Mouse (Mus musculus) embryonic facial prominence, embryonic 14.5 days (tissue): Measurements from ENCODE around the gene Frs3. TPM values are rescaled to one million over a fixed set of nuclear protein-coding genes. Genes with fewer than 3 reads are reported as not detected.

ENCODE experiments used
- ATAC-seq: fragments of 200-750 bp; cut with Nextera tagmentation; 2 replicates; pipeline ENCODE4 v1.8.0; 2017; ENCODE audit warnings: low read depth, moderate number of reproducible peaks, moderate TSS enrichment
- DNase-seq: peaks from one replicate; pipeline ENCODE4 v3.0.0-alpha.2; 2015; ENCODE audit warnings: low spot score
- H3K27ac ChIP-seq: fragments of 300-500 bp; sonication (generic); replicated peaks from 2 replicates; pipeline ENCODE4 v1.5.1; 2014; ENCODE audit warnings: low read depth, mild to moderate bottlenecking, low read length, moderate library complexity
- H3K27me3 ChIP-seq: fragments of 300-500 bp; sonication (generic); replicated peaks from 2 replicates; pipeline ENCODE4 v1.6.1; 2014; ENCODE audit warnings: low read length; ENCODE audit not compliant: control insufficient read depth, insufficient read depth
- H3K36me3 ChIP-seq: fragments of 300-500 bp; sonication (generic); 2 replicates; pipeline ENCODE4 v1.6.1; 2014; ENCODE audit warnings: low read length, mixed read lengths; ENCODE audit not compliant: control insufficient read depth, insufficient read depth
- H3K4me1 ChIP-seq: fragments of 300-500 bp; sonication (generic); 2 replicates; pipeline ENCODE4 v1.6.1; 2014; ENCODE audit warnings: antibody characterized with exemption, low read length; ENCODE audit not compliant: control insufficient read depth, insufficient read depth
- H3K4me2 ChIP-seq: fragments of 300-500 bp; sonication (generic); 2 replicates; pipeline ENCODE4 v1.6.1; 2014; ENCODE audit warnings: low read depth, mild to moderate bottlenecking, low read length, moderate library complexity, mixed read lengths
- H3K4me3 ChIP-seq: fragments of 300-500 bp; sonication (generic); 2 replicates; pipeline ENCODE4 v1.5.1; 2014; ENCODE audit warnings: low read depth, mild to moderate bottlenecking, low read length
- H3K9ac ChIP-seq: fragments of 300-500 bp; sonication (generic); 2 replicates; pipeline ENCODE4 v1.6.1; 2014; ENCODE audit warnings: low read depth, mild to moderate bottlenecking, low read length, moderate library complexity, mixed read lengths
- H3K9me3 ChIP-seq: fragments of 300-500 bp; sonication (generic); 2 replicates; pipeline ENCODE4 v1.6.1; 2016; ENCODE audit warnings: low read length; ENCODE audit not compliant: control insufficient read depth
- WGBS: fragments of 180-500 bp; shearing (Covaris S2); extraction: QIAGEN DNeasy Blood & Tissue Kit; methylation state at CpG from one replicate; pipeline ENCODE4 v1.1.7; 2014; 5-methylcytosine and 5-hydroxymethylcytosine counted together
- polyA plus RNA-seq: library from polyadenylated mRNA; unstranded; fragments of >200 nt; fragmentation: Nextera tagmentation; extraction: Ambion mirVana; gene quantifications from 2 replicates; pipeline ENCODE4 v1.2.1, GENCODE M21; 2014

The Frs3 gene
- polyA plus RNA-seq, 1 experiment from 2014 or later: 4.0 TPM

GRCm38 (mm10) chr17:47678702-47679101, 10.1 kb upstream of the Frs3 start:
- no peak for ATAC-seq
- Histone ChIP-seq H3K27me3 (no peaks in the 10 kb centered on the region), H3K4me1 (no peaks in the 10 kb centered on the region), H3K4me2 (no peak overlapping the region), H3K36me3 (peaks cover 71% of the 10 kb centered on the region), H3K9me3 (no peaks in the 10 kb centered on the region), H3K9ac (no peak overlapping the region), H3K4me3 (no peak overlapping the region), H3K27ac (no peak overlapping the region)
- DNase-seq: no peak
- WGBS: 82% methylated on average over 5 of the region's 5 CpGs

- no peak overlapping the region for H3K4me3 ChIP-seq
- H3K27ac ChIP-seq: no peak overlapping the region
- H3K9ac ChIP-seq: no peak overlapping the region
- DNase-seq: no peak
- H3K4me2 ChIP-seq: no peak overlapping the region
- H3K36me3 ChIP-seq: peaks cover 79% of the 10 kb centered on the region
- H3K4me1 ChIP-seq: 0 out of 2 replicates have a peak, but pooled peaks cover 5% of the 10 kb centered on the region
- no peaks in the 10 kb centered on the region for H3K27me3 ChIP-seq
- ATAC-seq: no peak
- H3K9me3 ChIP-seq: no peaks in the 10 kb centered on the region
- 82% methylated on average over 4 of the region's 4 CpGs for WGBS
Measured at GRCm38 (mm10) chr17:47682836-47683235, 6.0 kb upstream of the Frs3 start.

GRCm38 (mm10) chr17:47687409-47688343, 1.2 kb upstream of the Frs3 start:
- Histone ChIP-seq H3K9me3 (no peaks in the 10 kb centered on the region), H3K36me3 (peaks cover 35% of the 10 kb centered on the region), H3K9ac (peak overlapping the region; percentile 92), H3K27ac (peak overlapping the region; percentile 87), H3K27me3 (no peaks in the 10 kb centered on the region), H3K4me1 (0 out of 2 replicates have a peak, but pooled peaks cover 5% of the 10 kb centered on the region), H3K4me2 (peak overlapping the region; percentile 98), H3K4me3 (peak overlapping the region; percentile 89)
- ATAC-seq: peak; percentile 88
- WGBS: under 1% methylated on average over 70 of the region's 70 CpGs
- DNase-seq: peak; percentile 99

- Histone ChIP-seq H3K27me3 (no peaks in the 10 kb centered on the region), H3K9me3 (no peaks in the 10 kb centered on the region), H3K27ac (peak within 1 kb of the TSS; percentile 87), H3K4me3 (peak within 1 kb of the TSS; percentile 89), H3K4me1 (0 out of 2 replicates have a peak, but pooled peaks cover 5% of the 10 kb centered on the region), H3K4me2 (peak within 1 kb of the TSS; percentile 98), H3K36me3 (peaks cover 29% of the 10 kb centered on the region), H3K9ac (peak within 1 kb of the TSS; percentile 92)
- ATAC-seq: no peak
- no peak for DNase-seq
- WGBS: 0% methylated on average over 6 of the region's 9 CpGs
Measured at GRCm38 (mm10) chr17:47688344-47688607, 554 bp upstream of the Frs3 start, which contains the start of gene Tomm6. Gene Tomm6, minus strand, starts transcription at chr17:47688386.

GRCm38 (mm10) chr17:47689894-47690293, 1.1 kb downstream of the Frs3 start:
- Histone ChIP-seq H3K36me3 (peaks cover 13% of the 10 kb centered on the region), H3K4me3 (no peak overlapping the region), H3K4me2 (peak overlapping the region; percentile 98), H3K4me1 (peaks cover 5% of the 10 kb centered on the region; the same call in 1 of the 2 replicates), H3K9ac (no peak overlapping the region), H3K9me3 (no peaks in the 10 kb centered on the region), H3K27ac (no peak overlapping the region), H3K27me3 (no peaks in the 10 kb centered on the region)
- ATAC-seq: no peak
- no peak for DNase-seq
- 81% methylated on average over 5 of the region's 8 CpGs for WGBS

DNA sequence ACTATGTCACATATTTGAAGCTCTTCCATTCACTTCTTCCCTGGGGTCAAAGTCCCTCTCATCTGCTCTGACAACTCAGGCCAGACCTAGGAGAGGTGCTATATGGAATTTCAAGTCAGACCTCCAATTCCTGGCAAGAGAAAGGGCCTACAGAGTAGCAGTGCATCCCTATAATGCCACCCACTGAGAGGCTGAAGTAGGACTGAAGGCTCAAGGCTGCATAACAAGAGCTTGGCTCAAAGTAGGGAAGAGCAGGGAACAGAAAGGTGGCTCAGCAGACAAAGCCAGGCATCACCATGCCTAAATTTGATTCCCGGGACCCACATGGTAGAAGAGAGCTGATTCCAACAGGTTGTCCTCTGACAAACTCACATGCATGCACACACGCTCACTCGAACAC, 2.8 kb downstream of the Frs3 start:
- Histone ChIP-seq H3K36me3 (no peaks in the 10 kb centered on the region), H3K4me2 (no peak overlapping the region), H3K27me3 (no peaks in the 10 kb centered on the region), H3K4me1 (peaks cover 5% of the 10 kb centered on the region; the same call in 1 of the 2 replicates), H3K4me3 (no peak overlapping the region), H3K27ac (no peak overlapping the region), H3K9ac (no peak overlapping the region), H3K9me3 (no peaks in the 10 kb centered on the region)
- no peak for DNase-seq
- WGBS: 97% methylated on average over 3 of the region's 3 CpGs
- ATAC-seq: no peak

DNA sequence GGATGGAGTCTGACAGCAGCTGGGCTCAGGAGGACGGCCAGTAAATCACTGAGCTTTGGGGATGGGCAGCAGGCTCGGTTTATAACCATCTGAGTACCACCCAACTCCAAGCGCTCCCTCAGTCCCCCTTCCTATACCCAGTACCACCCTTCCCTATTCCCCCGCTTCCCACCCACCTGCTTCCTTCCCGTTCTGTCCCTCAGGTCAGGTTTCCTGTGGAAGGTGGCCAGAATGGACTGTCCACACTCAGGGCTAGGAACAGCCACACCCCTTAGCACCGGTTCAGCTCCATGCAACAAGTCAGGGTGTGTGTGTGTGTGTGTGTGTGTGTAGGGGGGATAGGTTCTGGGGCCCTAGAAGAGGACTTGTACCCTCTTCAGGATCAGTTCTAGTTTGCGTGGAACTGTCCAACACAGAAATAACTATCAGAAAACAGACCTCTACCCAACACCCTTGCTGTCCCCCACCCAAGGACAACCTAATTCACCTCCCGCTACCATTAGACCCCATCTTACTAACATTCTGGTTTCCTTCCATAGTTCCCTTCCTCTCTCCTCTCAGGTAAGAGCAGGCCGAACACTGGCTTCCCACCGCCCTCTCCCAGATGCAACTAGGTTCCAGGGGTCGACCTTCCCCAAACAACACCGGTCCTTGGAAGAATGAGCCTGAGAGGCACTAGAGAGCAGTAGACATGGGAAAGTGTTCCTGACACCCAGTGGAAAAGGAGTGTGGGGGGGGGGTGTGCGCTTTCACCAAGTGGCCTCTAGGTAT, 5.0 kb downstream of the Frs3 start:
- 0 out of 2 replicates have a peak, but pooled peaks cover 4% of the 10 kb centered on the region for H3K36me3 ChIP-seq
- no peaks in the 10 kb centered on the region for H3K27me3 ChIP-seq
- 39% methylated on average over 13 of the region's 13 CpGs for WGBS
- H3K9me3 ChIP-seq: no peaks in the 10 kb centered on the region
- ATAC-seq: no peak
- H3K4me3 ChIP-seq: peak overlapping the region; percentile 85
- H3K4me2 ChIP-seq: peak overlapping the region; percentile 84
- H3K4me1 ChIP-seq: no peaks in the 10 kb centered on the region; the same call in 1 of the 2 replicates
- peak overlapping the region; percentile 87 for H3K9ac ChIP-seq
- no peak for DNase-seq
- no peak overlapping the region for H3K27ac ChIP-seq

GRCm38 (mm10) chr17:47694442-47694502, 5.4 kb downstream of the Frs3 start, which contains the start of gene Gm21981:
Gene Gm21981, minus strand, starts transcription at chr17:47694455.
- no peaks in the 10 kb centered on the region; the same call in 1 of the 2 replicates for H3K4me1 ChIP-seq
- no peaks in the 10 kb centered on the region for H3K27me3 ChIP-seq
- H3K4me2 ChIP-seq: peak within 1 kb of the TSS; percentile 84
- no peak for DNase-seq
- WGBS: no CpG with 5 or more reads among the region's 3 CpGs
- no peak for ATAC-seq
- 0 out of 2 replicates have a peak, but pooled peaks cover 4% of the 10 kb centered on the region for H3K36me3 ChIP-seq
- peak within 1 kb of the TSS; percentile 63 for H3K27ac ChIP-seq
- H3K9me3 ChIP-seq: no peaks in the 10 kb centered on the region
- peak within 1 kb of the TSS; percentile 85 for H3K4me3 ChIP-seq
- H3K9ac ChIP-seq: peak within 1 kb of the TSS; percentile 87
